Mouse (Mus musculus) neural tube, embryonic 15.5 days (tissue): ENCODE measurements around the gene Rasgrf1. TPM values are rescaled to one million over a fixed set of nuclear protein-coding genes. Genes with fewer than 3 reads are reported as not detected.

Experiments
- ATAC-seq: fragments of 200-750 bp; cut with Nextera tagmentation; 2 replicates; pipeline ENCODE4 v1.8.0; 2017; ENCODE audit warnings: mild to moderate bottlenecking, moderate TSS enrichment, moderate library complexity; ENCODE audit not compliant: low FRiP score
- H3K27ac ChIP-seq: fragments of 300-500 bp; sonication (generic); replicated peaks from 2 replicates; pipeline ENCODE4 v1.5.1; 2015; ENCODE audit warnings: mild to moderate bottlenecking, inconsistent platforms
- H3K27me3 ChIP-seq: fragments of 300-500 bp; sonication (generic); replicated peaks from 2 replicates; pipeline ENCODE4 v1.6.1; 2015; ENCODE audit warnings: inconsistent platforms
- H3K36me3 ChIP-seq: fragments of 300-500 bp; sonication (generic); 2 replicates; pipeline ENCODE4 v1.6.1; 2015; ENCODE audit warnings: inconsistent platforms
- H3K4me1 ChIP-seq: fragments of 300-500 bp; sonication (generic); 2 replicates; pipeline ENCODE4 v1.6.1; 2015; ENCODE audit warnings: inconsistent platforms
- H3K4me2 ChIP-seq: fragments of 300-500 bp; sonication (generic); 2 replicates; pipeline ENCODE4 v1.6.1; 2015; ENCODE audit warnings: inconsistent platforms, mild to moderate bottlenecking, moderate library complexity
- H3K4me3 ChIP-seq: fragments of 300-500 bp; sonication (generic); replicated peaks from 2 replicates; pipeline ENCODE4 v1.5.1; 2015; ENCODE audit warnings: mild to moderate bottlenecking, inconsistent platforms
- H3K9ac ChIP-seq: fragments of 300-500 bp; sonication (generic); replicated peaks from 2 replicates; pipeline ENCODE4 v1.6.1; 2015; ENCODE audit warnings: mild to moderate bottlenecking, inconsistent platforms
- H3K9me3 ChIP-seq: fragments of 300-500 bp; sonication (generic); replicated peaks from 2 replicates; pipeline ENCODE4 v1.6.1; 2016; ENCODE audit warnings: inconsistent platforms
- whole genome bisulfite sequencing: fragments of 180-500 bp; shearing (Covaris S2); methylation state at CpG from one replicate; pipeline ENCODE4 v1.1.7; 2015; ENCODE audit warnings: mixed read lengths; 5-methylcytosine and 5-hydroxymethylcytosine counted together
- polyA plus RNA-seq: library from polyadenylated mRNA; unstranded; fragments of >200 nt; fragmentation: Nextera tagmentation; extraction: Ambion mirVana; gene quantifications from 2 replicates; pipeline ENCODE4 v1.2.1, GENCODE M21; 2015

Gene Rasgrf1
- polyA plus RNA-seq, 1 experiment from 2014 or later, result 17.3 TPM

DNA sequence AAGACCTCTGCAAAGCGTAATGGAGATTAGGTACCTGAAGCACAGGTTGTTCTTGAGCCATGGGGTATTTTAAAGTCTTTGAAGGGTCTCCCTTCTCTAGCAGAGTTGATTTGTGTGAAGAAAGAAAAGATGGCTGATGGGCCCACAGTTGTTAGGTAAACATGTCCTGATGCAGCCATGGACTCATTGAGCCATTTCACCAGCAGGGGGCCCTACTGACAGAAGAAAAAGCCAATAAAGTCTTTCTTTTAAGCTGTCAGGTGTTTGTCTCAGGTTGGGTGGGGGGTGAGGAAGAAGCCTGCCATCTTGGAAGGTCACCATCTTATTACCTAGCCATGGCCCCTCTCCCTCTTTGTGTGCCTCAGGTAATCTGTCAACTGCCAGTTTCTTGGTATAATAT, 30.7 kb downstream of the Rasgrf1 start:
- no peaks in the 10 kb centered on the region for H3K27me3 ChIP-seq
- no peaks in the 10 kb centered on the region for H3K36me3 ChIP-seq
- H3K9me3 ChIP-seq, result no peaks in the 10 kb centered on the region
- ATAC-seq, result no peak
- no peak overlapping the region for H3K4me3 ChIP-seq
- H3K9ac ChIP-seq, result no peak overlapping the region
- no peak overlapping the region for H3K4me2 ChIP-seq
- H3K4me1 ChIP-seq, result no peaks in the 10 kb centered on the region
- H3K27ac ChIP-seq, result no peak overlapping the region
- WGBS, result 77% methylated on average over 1 of the region's 1 CpGs

DNA sequence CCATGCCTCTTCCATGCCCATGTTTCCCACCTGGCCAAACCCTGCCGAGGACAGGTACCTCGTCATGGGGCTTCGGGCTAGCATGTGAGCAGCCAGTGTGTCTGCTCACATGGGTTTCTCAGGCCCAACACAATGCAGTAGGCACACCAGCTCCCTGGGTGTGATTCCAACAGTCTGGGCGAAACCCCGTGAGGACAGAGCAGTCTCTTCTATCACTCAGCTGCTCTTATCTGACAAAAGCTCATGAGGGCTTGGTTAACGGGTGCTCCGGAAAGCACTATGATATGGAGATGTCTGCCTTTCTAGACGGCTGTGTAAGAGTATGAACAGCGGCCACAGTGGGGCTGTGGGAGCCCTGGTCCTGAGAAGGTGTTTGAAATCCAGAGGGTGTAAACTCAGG, 37.1 kb downstream of the Rasgrf1 start:
- Histone ChIP-seq H3K4me1 (no peaks in the 10 kb centered on the region), H3K27me3 (no peaks in the 10 kb centered on the region), H3K4me2 (no peak overlapping the region), H3K9me3 (no peaks in the 10 kb centered on the region), H3K36me3 (no peaks in the 10 kb centered on the region), H3K27ac (no peak overlapping the region), H3K4me3 (no peak overlapping the region), H3K9ac (no peak overlapping the region)
- 93% methylated on average over 9 of the region's 9 CpGs for WGBS
- ATAC-seq, result no peak

DNA sequence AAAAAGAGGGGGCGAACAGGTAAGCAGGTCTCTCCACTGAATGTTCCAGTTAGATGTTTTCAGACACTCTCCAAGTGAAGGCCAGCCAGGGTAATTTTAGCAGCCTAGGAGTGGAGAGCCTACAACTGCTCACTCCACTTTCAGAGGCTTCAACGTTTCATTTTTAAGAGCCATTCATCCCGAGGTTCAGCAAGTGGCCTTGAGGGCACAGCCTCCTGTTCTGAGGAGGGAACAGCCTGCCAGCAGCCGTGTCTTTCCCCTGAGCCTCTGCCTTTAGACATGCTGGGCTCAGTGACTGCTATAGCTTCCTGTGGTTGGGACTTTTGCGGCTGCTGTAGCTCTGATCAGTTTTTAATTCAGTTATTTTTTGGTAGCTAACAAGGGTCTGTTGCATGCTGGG, 38.9 kb downstream of the Rasgrf1 start:
- no peak overlapping the region for H3K4me3 ChIP-seq
- H3K9me3 ChIP-seq, result no peaks in the 10 kb centered on the region
- H3K4me2 ChIP-seq, result no peak overlapping the region
- 69% methylated on average over 5 of the region's 5 CpGs for WGBS
- H3K4me1 ChIP-seq, result no peaks in the 10 kb centered on the region
- H3K36me3 ChIP-seq, result no peaks in the 10 kb centered on the region
- H3K9ac ChIP-seq, result no peak overlapping the region
- ATAC-seq, result no peak
- H3K27ac ChIP-seq, result no peak overlapping the region
- H3K27me3 ChIP-seq, result no peaks in the 10 kb centered on the region

DNA sequence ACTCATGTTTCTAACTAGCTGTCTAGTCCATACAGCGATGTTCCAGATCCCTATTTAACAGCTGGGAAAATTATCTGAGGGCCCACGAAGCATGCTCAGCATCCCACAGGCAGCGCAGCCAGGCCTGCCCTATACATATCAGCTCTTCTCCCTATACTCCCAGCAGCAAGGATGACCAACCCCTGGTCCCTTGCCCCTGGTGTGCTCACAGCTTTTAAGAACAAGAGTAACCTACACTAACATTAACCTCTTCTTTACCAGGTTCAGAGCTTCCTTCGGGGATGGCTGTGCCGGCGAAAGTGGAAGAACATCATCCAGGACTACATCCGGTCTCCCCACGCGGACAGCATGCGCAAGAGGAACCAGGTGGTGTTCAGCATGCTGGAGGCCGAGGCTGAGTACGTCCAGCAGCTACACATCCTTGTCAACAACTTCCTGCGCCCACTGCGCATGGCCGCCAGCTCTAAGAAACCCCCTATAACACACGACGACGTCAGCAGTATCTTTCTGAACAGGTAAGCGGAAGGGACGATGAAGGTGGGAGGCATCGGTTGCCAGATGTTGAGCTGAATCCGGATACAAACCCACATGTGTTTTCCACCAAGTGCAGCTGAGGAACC, 44.0 kb downstream of the Rasgrf1 start:
- Histone ChIP-seq H3K36me3 (no peaks in the 10 kb centered on the region), H3K9me3 (no peaks in the 10 kb centered on the region), H3K4me3 (no peak overlapping the region), H3K4me1 (no peaks in the 10 kb centered on the region), H3K4me2 (no peak overlapping the region), H3K27ac (no peak overlapping the region), H3K27me3 (no peaks in the 10 kb centered on the region), H3K9ac (no peak overlapping the region)
- WGBS, result 93% methylated on average over 22 of the region's 22 CpGs
- ATAC-seq, result no peak

DNA sequence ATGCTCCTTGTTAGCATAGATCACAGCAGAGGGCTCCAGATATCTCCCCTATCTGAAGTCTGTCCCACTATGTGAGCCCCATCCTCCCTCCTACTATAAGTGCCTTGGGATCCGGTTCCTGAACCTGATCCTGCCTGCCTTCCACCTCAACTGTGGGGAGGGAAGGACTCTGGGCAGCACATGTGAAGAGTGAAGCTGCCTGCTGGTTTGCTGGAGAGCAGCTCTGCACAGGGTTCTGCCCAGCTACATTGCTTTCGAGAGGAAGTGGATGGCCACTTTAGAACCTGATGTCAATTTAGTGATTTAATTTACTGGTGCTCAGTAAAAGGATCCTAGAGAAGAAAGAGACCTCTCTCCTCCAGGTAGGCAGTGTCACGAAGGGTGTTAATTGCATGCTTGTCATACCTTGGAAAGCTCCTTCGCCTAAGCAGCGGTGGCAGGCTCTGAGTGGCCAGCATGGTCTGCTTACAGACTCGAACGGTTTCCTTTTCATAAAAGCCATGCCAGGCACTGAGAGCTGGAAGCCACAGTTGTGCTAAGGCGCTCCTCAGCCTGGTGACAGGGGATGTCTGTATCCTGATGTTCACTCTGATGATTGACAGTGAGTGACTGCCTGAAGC, 45.3 kb downstream of the Rasgrf1 start:
- 81% methylated on average over 8 of the region's 8 CpGs for WGBS
- no peak for ATAC-seq
- no peak overlapping the region for H3K9ac ChIP-seq
- H3K4me1 ChIP-seq, result no peaks in the 10 kb centered on the region
- H3K27ac ChIP-seq, result no peak overlapping the region
- H3K4me2 ChIP-seq, result no peak overlapping the region
- H3K4me3 ChIP-seq, result no peak overlapping the region
- no peaks in the 10 kb centered on the region for H3K9me3 ChIP-seq
- H3K27me3 ChIP-seq, result no peaks in the 10 kb centered on the region
- H3K36me3 ChIP-seq, result no peaks in the 10 kb centered on the region

DNA sequence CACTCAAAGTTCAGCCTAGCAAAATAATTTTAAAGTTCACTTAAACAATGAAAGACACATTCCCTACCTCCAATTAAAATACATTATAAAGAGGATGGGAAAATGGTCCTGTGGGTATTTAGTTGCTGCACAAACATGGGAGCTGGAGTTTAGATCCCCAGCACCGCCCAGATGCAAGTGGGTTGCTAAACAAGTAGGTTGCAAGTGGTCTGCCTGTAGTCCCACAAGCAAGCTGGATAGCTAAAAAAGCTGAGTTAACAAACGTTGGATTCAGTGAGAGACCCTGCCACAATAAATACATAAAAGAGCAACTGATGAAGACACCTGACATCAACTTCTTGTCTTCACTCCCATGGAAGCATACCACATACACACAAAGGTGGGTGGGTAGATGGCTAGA, 49.3 kb downstream of the Rasgrf1 start:
- Histone ChIP-seq H3K27me3 (no peaks in the 10 kb centered on the region), H3K4me3 (no peak overlapping the region), H3K4me1 (no peaks in the 10 kb centered on the region), H3K36me3 (no peaks in the 10 kb centered on the region), H3K9ac (no peak overlapping the region), H3K4me2 (no peak overlapping the region), H3K9me3 (no peaks in the 10 kb centered on the region), H3K27ac (no peak overlapping the region)
- ATAC-seq, result no peak
- 84% methylated on average over 2 of the region's 2 CpGs for WGBS

DNA sequence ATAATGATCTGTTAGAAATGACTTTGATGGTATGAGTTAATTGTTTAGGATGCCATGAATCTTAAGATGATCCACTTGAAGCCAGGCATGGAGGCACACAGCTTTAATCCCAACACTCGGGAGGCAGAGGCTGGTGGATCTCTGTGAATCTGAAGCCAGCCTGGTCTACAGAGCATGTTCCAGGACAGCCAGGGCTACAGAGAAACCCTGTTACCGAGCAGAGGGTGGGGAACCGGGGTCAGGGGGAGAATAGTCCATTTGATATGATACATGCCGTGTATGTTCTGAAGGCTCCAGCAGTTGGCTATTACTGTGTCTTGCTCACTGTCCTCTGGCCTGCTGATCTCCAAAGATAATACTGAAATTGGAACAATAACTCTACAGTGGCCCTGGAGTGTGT, 54.4 kb downstream of the Rasgrf1 start:
- H3K27ac ChIP-seq, result no peak overlapping the region
- no peak overlapping the region for H3K4me3 ChIP-seq
- H3K36me3 ChIP-seq, result no peaks in the 10 kb centered on the region
- H3K4me2 ChIP-seq, result no peak overlapping the region
- no peak overlapping the region for H3K9ac ChIP-seq
- H3K27me3 ChIP-seq, result no peaks in the 10 kb centered on the region
- H3K9me3 ChIP-seq, result no peaks in the 10 kb centered on the region
- no peaks in the 10 kb centered on the region for H3K4me1 ChIP-seq
- 83% methylated on average over 4 of the region's 4 CpGs for WGBS
- ATAC-seq, result no peak

DNA sequence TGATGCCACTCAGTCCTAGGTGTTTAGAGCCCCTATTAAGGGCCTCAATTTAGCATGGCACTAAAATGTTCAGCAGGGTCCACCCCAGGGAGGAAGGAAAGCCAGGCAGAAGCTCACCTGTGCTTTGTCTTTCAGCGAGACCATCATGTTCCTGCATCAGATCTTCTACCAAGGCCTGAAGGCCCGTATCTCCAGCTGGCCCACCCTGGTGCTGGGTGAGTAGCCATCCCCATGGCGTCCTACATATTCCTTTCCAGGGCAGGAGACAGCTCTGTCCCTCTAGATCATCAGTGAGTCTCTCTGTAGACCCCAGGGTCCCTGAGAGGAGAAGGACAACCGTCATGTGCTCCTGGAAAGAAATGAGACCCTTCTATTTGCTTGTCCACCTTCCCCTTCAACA, 58.0 kb downstream of the Rasgrf1 start:
- Histone ChIP-seq H3K4me2 (no peak overlapping the region), H3K36me3 (no peaks in the 10 kb centered on the region), H3K27ac (no peak overlapping the region), H3K9me3 (no peaks in the 10 kb centered on the region), H3K9ac (no peak overlapping the region), H3K4me1 (no peaks in the 10 kb centered on the region), H3K4me3 (no peak overlapping the region), H3K27me3 (no peaks in the 10 kb centered on the region)
- ATAC-seq, result no peak
- WGBS, result 87% methylated on average over 4 of the region's 4 CpGs

DNA sequence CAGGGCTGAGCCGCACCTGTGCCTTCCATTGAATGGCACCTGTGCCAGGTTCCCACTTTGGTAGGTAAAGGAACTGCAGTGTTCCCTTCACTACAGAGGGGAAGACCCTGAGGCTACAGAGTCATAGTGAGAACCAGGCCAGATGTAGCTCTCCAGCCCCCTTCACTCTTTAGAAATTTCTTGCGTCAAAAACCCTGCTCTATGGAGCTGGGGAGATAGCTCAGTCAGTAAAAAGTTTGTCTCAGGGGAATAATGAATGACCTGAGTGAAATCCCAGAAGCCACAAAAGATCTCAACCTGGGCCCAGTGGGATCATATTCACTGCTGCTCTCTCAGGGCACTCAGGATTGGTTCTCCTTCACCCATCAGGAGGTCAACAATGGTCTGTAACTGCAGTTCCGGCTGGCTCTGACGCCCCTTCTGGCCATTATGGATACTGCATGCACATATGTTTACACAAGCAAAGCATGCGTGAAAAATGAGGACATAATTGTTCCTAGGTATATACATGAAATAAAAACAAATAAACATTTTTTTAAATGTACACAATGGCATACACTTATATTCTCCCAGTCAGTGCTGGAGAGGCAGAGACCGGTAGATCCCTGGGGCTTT, 59.2 kb downstream of the Rasgrf1 start:
- Histone ChIP-seq H3K4me3 (no peak overlapping the region), H3K9me3 (no peaks in the 10 kb centered on the region), H3K4me2 (no peak overlapping the region), H3K9ac (no peak overlapping the region), H3K4me1 (no peaks in the 10 kb centered on the region), H3K36me3 (no peaks in the 10 kb centered on the region), H3K27me3 (no peaks in the 10 kb centered on the region), H3K27ac (no peak overlapping the region)
- WGBS, result 86% methylated on average over 6 of the region's 6 CpGs
- ATAC-seq, result no peak

DNA sequence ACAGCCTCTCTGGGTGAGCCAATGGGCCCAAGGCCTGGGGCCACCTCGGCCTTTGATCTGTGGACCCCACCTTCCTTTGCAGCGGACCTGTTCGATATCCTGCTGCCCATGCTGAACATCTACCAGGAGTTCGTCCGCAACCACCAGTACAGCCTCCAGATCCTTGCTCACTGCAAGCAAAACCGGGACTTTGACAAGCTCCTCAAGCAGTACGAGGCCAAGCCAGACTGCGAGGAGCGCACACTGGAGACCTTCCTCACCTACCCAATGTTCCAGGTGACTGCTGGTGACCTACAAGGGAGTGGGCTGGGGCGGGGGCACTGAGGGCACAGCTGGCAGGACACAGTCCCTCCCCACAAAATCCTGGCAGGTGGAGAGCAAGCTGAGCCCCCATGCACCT, 60.6 kb downstream of the Rasgrf1 start:
- Histone ChIP-seq H3K4me1 (no peaks in the 10 kb centered on the region), H3K27me3 (no peaks in the 10 kb centered on the region), H3K9me3 (no peaks in the 10 kb centered on the region), H3K27ac (no peak overlapping the region), H3K4me3 (no peak overlapping the region), H3K36me3 (no peaks in the 10 kb centered on the region), H3K9ac (no peak overlapping the region), H3K4me2 (no peak overlapping the region)
- WGBS, result 93% methylated on average over 10 of the region's 10 CpGs
- no peak for ATAC-seq

DNA sequence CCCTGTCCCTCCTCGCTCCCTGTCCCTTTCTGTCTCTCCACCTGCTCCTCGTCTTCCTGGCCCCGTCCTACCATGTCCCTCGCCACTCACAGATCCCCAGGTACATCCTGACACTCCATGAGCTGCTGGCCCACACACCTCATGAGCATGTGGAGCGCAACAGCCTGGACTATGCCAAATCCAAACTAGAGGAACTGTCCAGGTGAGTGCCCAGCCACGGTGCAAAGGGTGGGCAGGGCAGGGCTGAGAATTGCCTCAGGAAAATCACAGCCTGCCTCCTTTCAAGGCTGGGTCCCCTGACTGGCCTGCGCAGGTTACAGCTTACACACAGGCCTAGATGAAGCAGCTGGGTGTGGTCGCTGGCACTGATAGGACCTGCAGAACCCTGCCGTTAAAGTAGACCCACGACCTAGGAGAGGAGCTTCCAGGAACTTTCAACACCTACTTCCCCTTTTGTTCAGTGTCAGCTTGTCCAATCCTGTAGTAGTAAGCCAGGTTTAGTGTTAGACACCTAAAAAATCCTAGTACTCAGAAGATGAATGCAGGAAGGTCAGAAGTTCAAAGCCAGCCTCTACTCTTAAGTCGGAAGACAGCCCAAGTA, 61.3 kb downstream of the Rasgrf1 start:
- no peaks in the 10 kb centered on the region for H3K9me3 ChIP-seq
- no peak overlapping the region for H3K27ac ChIP-seq
- no peaks in the 10 kb centered on the region for H3K36me3 ChIP-seq
- ATAC-seq, result no peak
- peaks cover under 1% of the 10 kb centered on the region; the same call in 1 of the 2 replicates for H3K27me3 ChIP-seq
- H3K4me3 ChIP-seq, result no peak overlapping the region
- WGBS, result 84% methylated on average over 11 of the region's 11 CpGs
- no peak overlapping the region for H3K4me2 ChIP-seq
- no peaks in the 10 kb centered on the region for H3K4me1 ChIP-seq
- no peak overlapping the region for H3K9ac ChIP-seq

DNA sequence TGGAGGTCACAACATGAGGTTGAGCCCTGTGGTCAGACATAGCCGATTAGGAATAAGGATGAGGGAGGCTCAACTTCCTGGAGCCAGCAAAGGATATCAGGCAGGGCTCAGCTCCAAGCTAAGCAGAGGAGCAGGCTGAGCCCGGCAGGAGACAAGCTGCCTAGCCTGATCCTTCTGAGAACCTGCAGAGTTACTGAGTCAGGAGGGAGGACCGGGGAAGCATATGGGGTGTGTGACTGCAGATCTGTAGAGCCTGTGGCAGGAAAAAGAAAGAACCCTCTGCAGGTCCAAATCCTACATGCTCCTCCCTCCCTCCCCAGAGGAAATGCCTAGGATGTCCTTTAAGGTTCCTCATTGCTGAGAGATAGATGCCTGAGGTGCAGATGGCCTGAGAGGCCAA, 62.6 kb downstream of the Rasgrf1 start:
- no peak overlapping the region for H3K4me3 ChIP-seq
- no peaks in the 10 kb centered on the region for H3K36me3 ChIP-seq
- no peak overlapping the region for H3K9ac ChIP-seq
- WGBS, result 75% methylated on average over 3 of the region's 3 CpGs
- H3K9me3 ChIP-seq, result no peaks in the 10 kb centered on the region
- H3K27me3 ChIP-seq, result peaks cover 6% of the 10 kb centered on the region; the same call in 1 of the 2 replicates
- no peaks in the 10 kb centered on the region for H3K4me1 ChIP-seq
- H3K4me2 ChIP-seq, result no peak overlapping the region
- ATAC-seq, result no peak
- no peak overlapping the region for H3K27ac ChIP-seq
